Mouse (Mus musculus) right cerebral cortex, postnatal 14 days (tissue): ENCODE measurements around the gene Ebf1.

Source experiments
- DNase-seq: peaks from one replicate; pipeline ENCODE4 v3.0.0; 2022

Gene Ebf1

DNA sequence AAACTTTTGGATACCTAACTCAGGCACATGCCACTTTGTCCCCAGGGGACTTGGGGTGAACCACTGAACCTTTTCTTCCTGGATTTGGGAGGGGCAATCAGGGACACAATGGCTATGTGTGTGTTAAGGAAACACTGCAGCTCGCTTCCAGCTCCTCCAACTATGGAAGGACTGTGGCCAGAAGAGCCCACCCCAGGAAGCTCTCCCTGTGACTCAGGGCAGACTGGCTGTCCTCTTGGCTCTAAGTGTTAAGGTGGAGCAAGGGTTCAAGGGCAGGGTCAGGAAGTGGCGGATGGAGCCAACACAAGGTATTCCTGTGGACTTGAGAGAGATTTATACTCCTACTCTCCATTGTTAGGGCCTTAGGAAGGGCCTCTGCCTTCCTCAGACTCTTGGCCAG lies 358.0 kb downstream of the Ebf1 start:
- no peak for DNase-seq

DNA sequence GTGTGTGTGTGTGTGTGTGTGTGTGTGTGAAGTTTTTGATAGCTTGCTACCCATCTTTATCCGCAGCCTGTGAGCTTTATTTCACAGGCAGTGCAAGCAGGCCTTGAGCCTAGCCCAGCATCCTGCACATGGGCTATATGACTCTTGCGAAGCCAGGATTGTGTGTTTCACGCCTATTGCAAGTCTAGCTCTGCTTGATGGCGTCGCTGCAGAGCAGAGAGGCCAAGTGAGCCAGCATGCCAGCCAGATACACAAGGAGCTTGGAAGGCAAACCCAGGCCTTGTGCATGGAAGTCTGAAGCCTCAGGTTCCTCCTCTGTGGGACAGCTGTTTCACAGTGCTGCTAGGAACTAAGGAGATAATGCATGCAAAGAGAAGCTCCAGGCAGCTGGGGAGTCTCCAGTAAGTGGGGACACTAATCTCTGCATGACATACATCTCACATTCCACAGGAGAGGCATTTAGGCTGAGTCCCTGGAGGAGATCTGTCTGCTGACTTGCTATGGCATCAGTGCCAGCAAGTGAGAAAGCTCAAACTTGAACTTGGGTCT lies 359.2 kb downstream of the Ebf1 start:
- no peak for DNase-seq

GRCm38 (mm10) chr11:44977921-44978397 lies 360.8 kb downstream of the Ebf1 start:
- peak; percentile 10 for DNase-seq

DNA sequence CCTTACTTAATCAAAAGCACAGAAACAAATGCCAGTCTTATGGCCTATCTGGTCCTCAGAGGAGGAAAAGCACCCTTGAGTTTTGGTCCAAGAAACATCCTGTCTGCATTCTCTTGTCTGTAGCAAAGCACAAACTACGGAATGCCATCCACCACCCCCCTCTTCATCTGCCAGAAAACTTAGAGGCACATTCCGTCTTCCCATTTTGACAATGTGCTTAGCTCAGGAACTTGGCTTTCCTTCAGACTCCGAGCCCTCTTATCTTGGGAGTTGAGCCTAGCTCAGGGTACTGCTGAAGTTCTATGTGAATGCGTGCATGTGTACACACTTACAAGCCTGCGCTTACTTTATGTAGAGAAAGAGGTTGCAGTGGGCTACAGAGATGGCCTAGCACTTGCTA lies 362.3 kb downstream of the Ebf1 start:
- DNase-seq: no peak

- no peak for DNase-seq
Observed at GRCm38 (mm10) chr11:44982225-44982624, 365.1 kb downstream of the Ebf1 start.

DNA sequence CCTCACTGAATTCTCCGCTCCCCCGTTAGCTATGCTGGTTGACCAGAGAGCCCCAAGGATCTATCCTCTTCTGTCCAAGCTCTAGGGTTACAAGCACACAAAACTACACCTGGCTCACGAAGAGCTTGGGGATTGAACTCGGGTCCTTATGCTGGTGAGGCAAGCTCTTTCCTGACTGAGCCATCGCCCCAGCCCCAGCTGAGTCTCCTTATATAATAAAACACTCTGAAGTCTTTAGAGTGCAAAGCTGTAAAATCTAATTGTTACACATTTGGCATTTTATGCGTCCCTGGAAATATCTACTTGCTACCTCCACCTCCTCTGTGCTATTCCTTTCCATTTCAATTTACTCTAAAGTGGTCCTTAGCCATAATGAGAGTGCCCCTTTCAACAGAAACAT lies 366.8 kb downstream of the Ebf1 start:
- DNase-seq: no peak

DNA sequence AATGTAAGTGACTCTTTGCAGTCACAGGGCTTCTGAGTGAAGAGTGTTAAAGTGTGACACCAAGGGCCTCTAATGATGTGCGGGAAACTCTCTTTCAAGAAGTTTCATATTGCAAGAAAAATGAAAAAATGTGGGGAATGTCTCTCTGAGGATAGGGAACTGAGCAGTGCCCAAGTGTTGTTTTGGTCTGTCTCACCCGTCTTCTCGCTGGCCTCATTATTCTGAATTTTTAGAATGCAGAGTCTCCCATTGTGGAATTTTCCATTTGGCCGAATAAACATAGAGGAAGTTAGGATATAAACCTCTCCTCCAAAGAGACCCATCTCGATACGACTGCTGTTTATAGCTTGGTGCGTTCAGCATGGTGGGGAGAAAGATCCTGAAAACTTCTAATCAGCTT lies 367.3 kb downstream of the Ebf1 start:
- no peak for DNase-seq

DNA sequence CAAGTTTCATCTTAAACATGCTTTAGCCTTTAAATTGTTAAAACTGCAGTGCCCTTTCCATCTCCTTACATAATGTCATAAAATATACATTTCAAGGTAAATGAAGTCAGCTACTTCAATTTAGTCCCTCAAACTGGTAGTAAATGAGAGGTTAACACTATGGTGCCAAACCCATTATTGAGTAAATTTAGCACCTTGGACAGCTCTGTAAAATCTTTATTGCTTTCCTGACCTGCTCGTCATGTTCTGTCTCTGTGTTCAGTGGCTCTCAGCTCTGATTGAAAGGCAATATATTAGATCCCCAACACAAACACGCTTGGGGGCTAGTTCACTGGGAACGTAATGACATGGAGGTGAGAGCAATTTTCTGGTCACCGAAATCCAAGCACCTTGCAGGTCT lies 370.7 kb downstream of the Ebf1 start:
- no peak for DNase-seq

DNA sequence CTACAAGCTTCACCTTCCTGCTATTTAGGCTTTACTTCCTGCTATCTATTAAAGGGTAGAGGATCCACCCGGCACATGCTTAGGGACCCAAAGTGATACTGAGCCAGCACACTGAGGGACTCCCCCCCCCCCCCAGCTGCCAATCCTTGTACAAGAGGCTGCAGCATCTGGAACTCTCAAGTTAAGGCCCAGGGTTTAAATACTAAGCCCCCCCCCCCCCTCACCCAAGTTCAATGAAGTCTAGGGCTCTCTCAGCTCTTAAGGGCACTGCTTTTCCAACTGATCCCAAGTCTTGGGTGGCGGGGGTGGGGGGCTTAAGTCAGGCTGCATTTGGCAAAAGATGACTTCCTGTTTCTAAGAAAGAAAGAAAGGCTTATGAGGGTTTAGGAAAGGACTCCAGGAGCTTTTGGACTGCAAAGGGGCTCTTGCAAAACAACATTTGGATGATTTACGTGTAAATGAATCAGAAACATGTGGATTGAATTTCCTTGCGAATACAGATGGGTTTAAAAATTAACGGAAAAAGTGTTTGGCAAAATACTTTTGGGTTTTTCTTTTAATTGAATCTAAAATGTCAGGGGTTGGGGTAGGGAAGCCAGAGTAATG lies 385.7 kb downstream of the Ebf1 start:
- DNase-seq: no peak

- no peak for DNase-seq
Observed at GRCm38 (mm10) chr11:45003716-45004437, 386.8 kb downstream of the Ebf1 start.

- DNase-seq: no peak
Observed at GRCm38 (mm10) chr11:45007311-45007710, 390.2 kb downstream of the Ebf1 start.

GRCm38 (mm10) chr11:45008078-45008477 lies 391.0 kb downstream of the Ebf1 start:
- DNase-seq: peak; percentile 74

DNA sequence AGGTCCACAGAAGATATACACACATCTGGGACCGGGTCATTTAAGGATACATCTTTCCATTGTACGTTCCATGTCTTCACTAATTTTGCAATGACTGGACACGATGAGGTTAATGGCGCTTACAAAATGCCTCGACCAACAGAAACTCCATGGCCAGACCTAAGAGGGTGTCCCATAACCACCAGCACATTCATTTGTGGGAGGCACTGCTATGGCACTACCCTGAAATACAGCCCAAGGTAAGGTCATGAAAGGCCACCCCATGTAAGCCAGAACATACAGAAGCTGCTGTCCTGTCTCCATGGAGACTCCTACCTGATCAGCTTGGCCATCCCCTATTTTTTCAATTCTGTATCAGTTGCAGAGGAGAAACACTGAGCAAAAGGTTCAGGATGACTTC lies 391.6 kb downstream of the Ebf1 start:
- DNase-seq: no peak

DNA sequence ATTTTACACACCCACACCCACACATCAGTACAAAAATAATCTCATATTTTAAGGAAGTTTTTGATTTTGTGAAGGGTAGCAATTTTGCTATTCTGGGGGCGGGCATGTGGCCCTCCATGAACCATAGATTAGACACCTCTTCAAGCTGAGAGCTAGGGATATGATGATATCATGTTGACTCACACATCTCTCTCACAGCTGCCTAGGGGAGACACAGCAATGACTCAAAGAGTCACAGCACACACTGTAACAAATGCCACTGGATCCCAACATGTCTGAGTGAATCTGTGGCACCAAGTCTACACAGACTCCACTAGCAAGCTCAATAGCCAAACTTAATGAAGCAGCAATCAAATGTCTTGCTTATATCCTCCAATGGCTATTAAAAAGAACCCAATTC lies 395.0 kb downstream of the Ebf1 start:
- no peak for DNase-seq

GRCm38 (mm10) chr11:45017493-45017892 lies 400.4 kb downstream of the Ebf1 start:
- no peak for DNase-seq

DNA sequence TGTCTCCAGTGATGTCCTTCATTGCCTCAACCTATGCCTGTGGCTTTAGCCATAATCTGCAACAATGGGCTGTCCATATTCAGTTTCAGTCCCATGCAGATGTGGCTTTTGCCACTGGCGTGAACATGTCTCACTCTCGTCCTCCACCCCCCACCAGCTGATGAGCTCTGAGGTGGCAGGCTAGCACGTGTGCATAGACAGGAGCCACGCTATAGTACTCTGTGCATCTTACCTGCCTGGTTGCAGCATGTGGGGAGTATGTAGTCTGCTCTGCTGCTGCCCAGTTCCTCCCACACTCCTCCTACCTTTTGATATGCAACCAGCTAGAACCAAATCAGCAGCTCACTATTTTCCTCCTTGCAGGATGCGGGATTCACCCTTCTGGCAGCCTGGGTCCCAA lies 408.9 kb downstream of the Ebf1 start:
- no peak for DNase-seq

GRCm38 (mm10) chr11:45026674-45027073 lies 409.6 kb downstream of the Ebf1 start:
- no peak for DNase-seq

GRCm38 (mm10) chr11:45027076-45027475 lies 410.0 kb downstream of the Ebf1 start:
- DNase-seq: no peak

- DNase-seq: no peak
Observed at GRCm38 (mm10) chr11:45055744-45056610, 438.9 kb downstream of the Ebf1 start.
